Mouse (Mus musculus) brain, embryonic 14.5 days (tissue): ENCODE results near the gene Tmem248.

Experiments
- CTCF ChIP-seq: fragments of 200-500 bp; IDR thresholded peaks from 2 replicates; pipeline ENCODE4 v1.5.1; 2012; ENCODE audit warnings: inconsistent platforms, mild to moderate bottlenecking, moderate library complexity, borderline replicate concordance; ENCODE audit not compliant: insufficient read depth, insufficient read length; ENCODE audit errors: extremely low read depth
- POLR2A ChIP-seq: fragments of 200-500 bp; IDR thresholded peaks from 2 replicates; pipeline ENCODE4 v1.6.1; 2012; ENCODE audit warnings: mild to moderate bottlenecking, inconsistent platforms, borderline replicate concordance; ENCODE audit not compliant: poor library complexity, insufficient read depth, insufficient read length, severe bottlenecking; ENCODE audit errors: extremely low read depth

- TF ChIP-seq POLR2A = no peak
- no peak for TF ChIP-seq CTCF
Measured at GRCm38 (mm10) chr5:130290242-130290641, 73.4 kb downstream of the Tmem248 start.
